9 mouse cellular contexts compared by ENCODE assay signal in genomic region chr11:77763673-77764340, GRCm38 (mm10). TPM values are rescaled to one million over a fixed set of nuclear protein-coding genes. Genes with fewer than 3 reads are reported as not detected.
DNase-seq lines count a peak whose midpoint lies in the region; ATAC-seq and TF ChIP-seq lines count a peak whose summit lies in the region.
"Had no signal": no experiment of that assay in that cellular context is flagged by ENCODE, and none has a peak within 500 bp of the region (broad histone marks: within the 10 kb centered on the region; RNA-seq: fewer than 3 reads in every experiment).

No protein-coding gene starts in this region.

- TF ChIP-seq CTCF in C2C12 (IDR thresholded peaks at IDR 0.05; ENCODE audit: control insufficient read depth, insufficient read depth, insufficient read length) (no peak), MEL (IDR thresholded peaks at IDR 0.05 in 2 of 3, conservative IDR thresholded peaks at IDR 0.05 in 1 of 3; ENCODE audit: control insufficient read depth in 1 of 3, insufficient read depth in 1 of 3, low read depth in 2 of 3, low read length in 3 of 3, poor library complexity in 1 of 3, severe bottlenecking in 1 of 3) (no peak)

- TF ChIP-seq EP300 in MEL (IDR thresholded peaks at IDR 0.05; ENCODE audit: low read depth in 1 of 2, low read length in 2 of 2) = no peak

- peak overlapping the region; percentile 85 for H3K4me2 ChIP-seq in heart, embryonic 14.5 days (ENCODE audit: low read length)
- H3K4me2 ChIP-seq in lung, embryonic 16.5 days (ENCODE audit: low read depth, low read length) = peak overlapping the region; percentile 67

- H3K4me3 ChIP-seq in C2C12 (ENCODE audit: insufficient read depth, poor library complexity, severe bottlenecking) = peak overlapping the region; percentile 78
- H3K4me3 ChIP-seq in MEL (ENCODE audit: control insufficient read depth in 1 of 2, insufficient read depth in 1 of 2, low read depth in 2 of 2, low read length in 2 of 2) = peak overlapping the region; percentile 80 to 98
- H3K4me3 ChIP-seq in heart, embryonic 14.5 days (ENCODE audit: control insufficient read depth in 1 of 2, insufficient read depth in 1 of 2, low read depth in 1 of 2, low read length in 2 of 2) = peak overlapping the region; percentile 86 to 94
- H3K4me3 ChIP-seq in lung, embryonic 16.5 days (ENCODE audit: low read length) = peak overlapping the region; percentile 92

- H3ac ChIP-seq in C2C12 (ENCODE audit: control insufficient read depth, insufficient read length, low read depth) = peak overlapping the region; percentile 85

- H3K27ac ChIP-seq in MEL (ENCODE audit: control insufficient read depth, low read depth, low read length) = no peak overlapping the region
- peak overlapping the region; percentile 33 to 85; a peak in 3 of 4 replicates for H3K27ac ChIP-seq in heart, embryonic 14.5 days (replicated peaks in 1 of 2; ENCODE audit: control insufficient read depth in 1 of 2, insufficient read depth in 1 of 2, low read depth in 2 of 2, low read length in 2 of 2)
- H3K27ac ChIP-seq in lung, embryonic 16.5 days (ENCODE audit: low read length) = peak overlapping the region; percentile 94

- 5% methylated on average over 26 of the region's 26 CpGs for WGBS in heart, embryonic 14.5 days
- WGBS in lung, embryonic 16.5 days = 4% methylated on average over 26 of the region's 26 CpGs

- H3K79me2 ChIP-seq in C2C12 (ENCODE audit: control insufficient read depth, insufficient read depth) (peaks cover 60% of the 10 kb centered on the region), MEL (ENCODE audit: control insufficient read depth, insufficient read depth, low read length, poor library complexity) (peaks cover 5% of the 10 kb centered on the region)

- H3K36me3 ChIP-seq in C2C12 (ENCODE audit: control insufficient read depth, insufficient read depth) (no peaks in the 10 kb centered on the region), MEL (ENCODE audit: control insufficient read depth in 1 of 2, insufficient read depth in 2 of 2, low read length in 2 of 2) (no peaks in the 10 kb centered on the region)
- H3K36me3 ChIP-seq in heart, embryonic 14.5 days (ENCODE audit: control insufficient read depth, insufficient read depth, low read length) = no peaks in the 10 kb centered on the region
- no peaks in the 10 kb centered on the region for H3K36me3 ChIP-seq in lung, embryonic 16.5 days (ENCODE audit: control insufficient read depth, insufficient read depth, low read length)

- ATAC-seq in heart, embryonic 14.5 days (ENCODE audit: insufficient number of reproducible peaks, insufficient read depth, low FRiP score, low read depth) = 0 out of 2 replicates have a peak, but pooled peaks have one; percentile 19
- peak; percentile 51 for ATAC-seq in lung, embryonic 16.5 days (ENCODE audit: low read depth)
- no peak for ATAC-seq in inflammation-experienced regulatory T-cells, adult 6 months

- no peaks in the 10 kb centered on the region for H3K9me3 ChIP-seq in MEL (replicated peaks; ENCODE audit: insufficient read depth, low read length)
- H3K9me3 ChIP-seq in heart, embryonic 14.5 days (ENCODE audit: control insufficient read depth, low read length) = no peaks in the 10 kb centered on the region
- no peaks in the 10 kb centered on the region for H3K9me3 ChIP-seq in lung, embryonic 16.5 days (ENCODE audit: control insufficient read depth, low read length)

- peak overlapping the region; percentile 89 for H3K9ac ChIP-seq in MEL (ENCODE audit: control insufficient read depth, low read depth, low read length, poor library complexity, severe bottlenecking)
- peak overlapping the region; percentile 96 for H3K9ac ChIP-seq in heart, embryonic 14.5 days (ENCODE audit: low read length)
- H3K9ac ChIP-seq in lung, embryonic 16.5 days (ENCODE audit: low read length) = peak overlapping the region; percentile 96

- H3K27me3 ChIP-seq in C2C12 (ENCODE audit: control insufficient read depth, insufficient read depth, insufficient read length) (no peaks in the 10 kb centered on the region), MEL (ENCODE audit: control insufficient read depth in 1 of 2, insufficient read depth in 2 of 2, low read length in 2 of 2) (peaks cover 0 to 7% of the 10 kb centered on the region in 2 experiments; a peak in 2 of 4 replicates)
- no peaks in the 10 kb centered on the region for H3K27me3 ChIP-seq in heart, embryonic 14.5 days (ENCODE audit: control insufficient read depth, insufficient read depth, low read length)
- H3K27me3 ChIP-seq in lung, embryonic 16.5 days (ENCODE audit: control insufficient read depth, insufficient read depth, low read depth, low read length) = no peaks in the 10 kb centered on the region

- TF ChIP-seq POLR2A in MEL (IDR thresholded peaks at IDR 0.05; ENCODE audit: control insufficient read depth in 1 of 2, insufficient read depth in 1 of 2, low read depth in 1 of 2, low read length in 2 of 2, poor library complexity in 1 of 2) = 0 out of 4 replicates have a peak, but pooled peaks of 1 of the 2 experiments have one; percentile 11

- peaks cover 30% of the 10 kb centered on the region for H3K79me3 ChIP-seq in C2C12 (ENCODE audit: low read depth)

- peaks cover 0 to 12% of the 10 kb centered on the region in 2 experiments; a peak in 3 of 4 replicates for H3K4me1 ChIP-seq in MEL (ENCODE audit: control insufficient read depth in 1 of 2, insufficient read depth in 2 of 2, low read length in 2 of 2)
- H3K4me1 ChIP-seq in heart, embryonic 14.5 days (ENCODE audit: control insufficient read depth in 2 of 2, insufficient read depth in 2 of 2, low read length in 2 of 2) = peaks cover 24 to 40% of the 10 kb centered on the region in 2 experiments
- H3K4me1 ChIP-seq in lung, embryonic 16.5 days (replicated peaks; ENCODE audit: control insufficient read depth, insufficient read depth, low read length) = peaks cover 38% of the 10 kb centered on the region

- no peak for TF ChIP-seq RAD21 in MEL (IDR thresholded peaks at IDR 0.05; ENCODE audit: low read depth, low read length)

- DNase-seq in MEL (ENCODE audit: low read depth, low spot score) = peak; percentile 62
- DNase-seq in embryo, embryonic 11.5 days (ENCODE audit: low read depth, low spot score) = peak; percentile 46
- peak; percentile 85 for DNase-seq in kidney, postnatal 10 days
- DNase-seq in right cerebral cortex, adult 18-20 months = peak; percentile 47

TF ChIP-seq in C2C12, 6 proteins besides CTCF, POLR2A, EP300 and RAD21:
- TF ChIP-seq FOSL1 (IDR thresholded peaks at IDR 0.05; ENCODE audit: insufficient read depth, low read length, poor library complexity, severe bottlenecking) (no peak), MYOD1 (IDR thresholded peaks at IDR 0.05; ENCODE audit: control insufficient read depth, insufficient read length, low read depth) (peak; percentile 64), MYOG (IDR thresholded peaks at IDR 0.05; ENCODE audit: control insufficient read depth, extremely low read depth, insufficient read length) (no peak), MAX (IDR thresholded peaks at IDR 0.05) (peak; percentile 43)

TF ChIP-seq in MEL, 35 proteins besides CTCF, POLR2A, EP300 and RAD21 (continues in another document):
- TF ChIP-seq JUND (IDR thresholded peaks at IDR 0.05; ENCODE audit: low read depth, low read length) (no peak), POLR2AphosphoS2 (IDR thresholded peaks at IDR 0.05; ENCODE audit: low read length) (no peak), MEF2A (IDR thresholded peaks at IDR 0.05; ENCODE audit: extremely low read depth, insufficient replicate concordance, low read depth, low read length, poor library complexity, severe bottlenecking) (no peak), USF1 (IDR thresholded peaks at IDR 0.05; ENCODE audit: low read depth, low read length) (0 out of 2 replicates have a peak, but pooled peaks have one; percentile 44), MYB (IDR thresholded peaks at IDR 0.05; ENCODE audit: low read depth, low read length) (no peak), UBTF (IDR thresholded peaks at IDR 0.05; ENCODE audit: borderline replicate concordance, insufficient read depth, low read depth, low read length) (no peak), SMC3 (IDR thresholded peaks at IDR 0.05; ENCODE audit: low read depth, low read length) (no peak), ZC3H11A (IDR thresholded peaks at IDR 0.05; ENCODE audit: low read depth, low read length) (0 out of 2 replicates have a peak, but pooled peaks have one; percentile 10), BHLHE40 (IDR thresholded peaks at IDR 0.05; ENCODE audit: borderline replicate concordance, low read depth, low read length) (no peak), TAL1 (IDR thresholded peaks at IDR 0.05; ENCODE audit: low read length) (no peak), MAX (IDR thresholded peaks at IDR 0.05; ENCODE audit: low read length) (peak; percentile 66), GABPA (IDR thresholded peaks at IDR 0.05; ENCODE audit: low read depth, low read length) (no peak), POLR2AphosphoS5 (IDR thresholded peaks at IDR 0.05; ENCODE audit: borderline replicate concordance, low read depth, low read length) (no peak)

RNA-seq across cellular contexts. Expression of gene Myo18a, which starts 0.8 kb away (rescaled TPM):
- polyA plus RNA-seq in C2C12 (2012; fragmentation: generic; extraction: Trizol) = 57.0 TPM
- total RNA-seq in MEL (2012; rRNA removed) = 10.8 and 13.1 TPM in 2 replicates
- 10 to 100 TPM in 1 of 2 experiments, not detected in 1; 18.0 TPM for polyA plus RNA-seq in MEL (2012; ENCODE audit: insufficient read depth in 1 of 2, insufficient read length in 2 of 2, low read depth in 1 of 2, low replicate concordance in 2 of 2, missing spikeins in 1 of 2)
- polyA plus RNA-seq in heart, embryonic 14.5 days (2014; fragmentation: Nextera tagmentation; extraction: Ambion mirVana) = 114 and 115 TPM in 2 replicates
- 39.0 and 42.1 TPM in 2 replicates for polyA plus RNA-seq in lung, embryonic 16.5 days (2015; fragmentation: Nextera tagmentation; extraction: Ambion mirVana)
- 10 to 100 TPM; 23.8 to 27.3 (median 25.1) TPM for polyA plus RNA-seq in inflammation-experienced regulatory T-cells, adult 6 months (2017; shearing (Covaris generic))

RNA-seq across cellular contexts. Expression of gene Gm10277, which starts 23.7 kb away (rescaled TPM):
- polyA plus RNA-seq in C2C12 (2012; fragmentation: generic; extraction: Trizol) = 0.33 TPM
- total RNA-seq in MEL (2012; rRNA removed) = 0.16 and 0.35 TPM in 2 replicates
- polyA plus RNA-seq in MEL (2012; ENCODE audit: insufficient read depth in 1 of 2, insufficient read length in 2 of 2, low read depth in 1 of 2, low replicate concordance in 2 of 2, missing spikeins in 1 of 2) = under 1 TPM in 1 of 2 experiments, not detected in 1; 0.19 TPM
- 0.84 and 1.1 TPM in 2 replicates for polyA plus RNA-seq in heart, embryonic 14.5 days (2014; fragmentation: Nextera tagmentation; extraction: Ambion mirVana)
- 1.8 and 2.5 TPM in 2 replicates for polyA plus RNA-seq in lung, embryonic 16.5 days (2015; fragmentation: Nextera tagmentation; extraction: Ambion mirVana)
- under 1 TPM in 2 of 3 experiments, not detected in 1; 0.15 to 0.58 TPM for polyA plus RNA-seq in inflammation-experienced regulatory T-cells, adult 6 months (2017; shearing (Covaris generic))

RNA-seq across cellular contexts. Expression of gene Cryba1, which starts 38.7 kb away (rescaled TPM):
- polyA plus RNA-seq in C2C12 (2012; fragmentation: generic; extraction: Trizol) (0.07 TPM), MEL (2012; ENCODE audit: insufficient read depth in 1 of 2, insufficient read length in 2 of 2, low read depth in 1 of 2, low replicate concordance in 2 of 2, missing spikeins in 1 of 2) (not detected)
- not detected in 2 replicates for total RNA-seq in MEL (2012; rRNA removed)
- not detected in 2 replicates for polyA plus RNA-seq in heart, embryonic 14.5 days (2014; fragmentation: Nextera tagmentation; extraction: Ambion mirVana)
- polyA plus RNA-seq in lung, embryonic 16.5 days (2015; fragmentation: Nextera tagmentation; extraction: Ambion mirVana) = not detected in 2 replicates
- under 1 TPM in 2 of 3 experiments, not detected in 1; 0.38 to 0.40 TPM for polyA plus RNA-seq in inflammation-experienced regulatory T-cells, adult 6 months (2017; shearing (Covaris generic))
- polyA plus RNA-seq: gonadal fat pad, adult 2 months had no signal
